Mouse (Mus musculus) bone marrow, adult 2 months (tissue): Measurements from ENCODE around the gene Grip1. TPM values are rescaled to one million over a fixed set of nuclear protein-coding genes. Genes with fewer than 3 reads are reported as not detected.

Source experiments
- H3K27ac ChIP-seq: fragments of 200-500 bp; 2 replicates; pipeline ENCODE4 v1.5.1; 2012; ENCODE audit warnings: low read depth, mild to moderate bottlenecking, control low read depth, inconsistent platforms, low read length; ENCODE audit not compliant: control insufficient read depth, poor library complexity, insufficient read depth
- H3K4me1 ChIP-seq: fragments of 200-500 bp; 2 replicates; pipeline ENCODE4 v1.6.1; 2011; ENCODE audit warnings: low read length; ENCODE audit not compliant: control insufficient read depth, insufficient read depth
- H3K4me3 ChIP-seq: fragments of 200-500 bp; replicated peaks from 2 replicates; pipeline ENCODE3; 2011; ENCODE audit warnings: mild to moderate bottlenecking, low read depth, low read length, control low read depth; ENCODE audit not compliant: control insufficient read depth
- CTCF ChIP-seq: fragments of 200-500 bp; IDR thresholded peaks from 2 replicates; pipeline ENCODE4 v1.5.1; 2011; ENCODE audit warnings: low read length, control low read depth; ENCODE audit not compliant: control insufficient read depth, insufficient read depth
- POLR2A ChIP-seq: fragments of 200-500 bp; IDR thresholded peaks from 2 replicates; pipeline ENCODE4 v1.6.1; 2011; ENCODE audit warnings: low read depth, mild to moderate bottlenecking, control low read depth, low read length, borderline replicate concordance; ENCODE audit not compliant: control insufficient read depth
- WGBS: fragments of 180-500 bp; shearing (Covaris S2); methylation state at CpG from one replicate; pipeline ENCODE4 v1.1.7; 2018; 5-methylcytosine and 5-hydroxymethylcytosine counted together
- polyA plus RNA-seq: library from polyadenylated mRNA; stranded (reverse); fragments of >200 nt; gene quantifications from 2 replicates; pipeline ENCODE4 v1.2.4, GENCODE M21; 2011; ENCODE audit warnings: low replicate concordance; ENCODE audit not compliant: missing spikeins, insufficient read depth, insufficient read length

Grip1 gene
- polyA plus RNA-seq, 1 experiment: not detected

- Histone ChIP-seq H3K4me1 (no peaks in the 10 kb centered on the region), H3K27ac (no peak overlapping the region), H3K4me3 (no peak overlapping the region)
- TF ChIP-seq CTCF (no peak), POLR2A (no peak)
- WGBS: 63% methylated on average over 4 of the region's 4 CpGs
These were observed 252.7 kb downstream of the Grip1 start for GRCm38 (mm10) chr10:119706281-119706680.

GRCm38 (mm10) chr10:119706983-119707382 is 253.4 kb downstream of the Grip1 start:
- Histone ChIP-seq H3K27ac (no peak overlapping the region), H3K4me1 (no peaks in the 10 kb centered on the region), H3K4me3 (no peak overlapping the region)
- no peak for TF ChIP-seq CTCF
- TF ChIP-seq POLR2A: no peak
- WGBS: 85% methylated on average over 10 of the region's 10 CpGs

GRCm38 (mm10) chr10:119721887-119722286 is 268.3 kb downstream of the Grip1 start:
- H3K4me1 ChIP-seq: no peaks in the 10 kb centered on the region
- no peak overlapping the region for H3K4me3 ChIP-seq
- 72% methylated on average over 3 of the region's 3 CpGs for WGBS
- no peak overlapping the region for H3K27ac ChIP-seq
- no peak for TF ChIP-seq CTCF
- TF ChIP-seq POLR2A: no peak

GRCm38 (mm10) chr10:119722471-119722870 is 268.8 kb downstream of the Grip1 start:
- TF ChIP-seq CTCF: no peak
- TF ChIP-seq POLR2A: no peak
- no peak overlapping the region for H3K27ac ChIP-seq
- H3K4me1 ChIP-seq: no peaks in the 10 kb centered on the region
- WGBS: 54% methylated on average over 2 of the region's 2 CpGs
- H3K4me3 ChIP-seq: no peak overlapping the region

GRCm38 (mm10) chr10:119723671-119724070 is 270.0 kb downstream of the Grip1 start:
- Histone ChIP-seq H3K4me3 (no peak overlapping the region), H3K4me1 (no peaks in the 10 kb centered on the region), H3K27ac (no peak overlapping the region)
- TF ChIP-seq POLR2A (no peak), CTCF (no peak)
- 87% methylated on average over 9 of the region's 9 CpGs for WGBS

GRCm38 (mm10) chr10:119725363-119725762 is 271.7 kb downstream of the Grip1 start:
- no peak for TF ChIP-seq POLR2A
- TF ChIP-seq CTCF: no peak
- 67% methylated on average over 5 of the region's 5 CpGs for WGBS

GRCm38 (mm10) chr10:119725966-119726365 is 272.3 kb downstream of the Grip1 start:
- H3K27ac ChIP-seq: no peak overlapping the region
- H3K4me3 ChIP-seq: no peak overlapping the region
- TF ChIP-seq CTCF: no peak
- no peak for TF ChIP-seq POLR2A
- no peaks in the 10 kb centered on the region for H3K4me1 ChIP-seq
- 80% methylated on average over 7 of the region's 7 CpGs for WGBS

More at GRCm38 (mm10) chr10:119725363-119725762, 271.7 kb downstream of the Grip1 start:
- Histone ChIP-seq H3K4me3 (no peak overlapping the region), H3K27ac (no peak overlapping the region), H3K4me1 (no peaks in the 10 kb centered on the region)

GRCm38 (mm10) chr10:119726921-119727320 is 273.3 kb downstream of the Grip1 start:
- Histone ChIP-seq H3K27ac (no peak overlapping the region), H3K4me1 (no peaks in the 10 kb centered on the region), H3K4me3 (no peak overlapping the region)
- no peak for TF ChIP-seq CTCF
- TF ChIP-seq POLR2A: no peak
- WGBS: 65% methylated on average over 6 of the region's 6 CpGs

GRCm38 (mm10) chr10:119730206-119730605 is 276.6 kb downstream of the Grip1 start:
- no peaks in the 10 kb centered on the region for H3K4me1 ChIP-seq
- no peak overlapping the region for H3K27ac ChIP-seq
- TF ChIP-seq POLR2A (no peak), CTCF (no peak)
- H3K4me3 ChIP-seq: no peak overlapping the region
- 73% methylated on average over 5 of the region's 5 CpGs for WGBS
